Mouse (Mus musculus): ENCODE results near the gene Gm7951. TPM values are rescaled to one million over a fixed set of nuclear protein-coding genes. Genes with fewer than 3 reads are reported as not detected.

Gm7951 gene
- not detected in 2 replicates for polyA plus RNA-seq (2012; rRNA removed; ENCODE audit: low replicate concordance)

GRCm38 (mm10) chr14:42117269-42117668 lies at the start of gene Gm7951:
TSS of gene Gm7951 (minus strand) at chr14:42117369.

GRCm38 (mm10) chr14:42162522-42162921 lies 45.4 kb upstream of the Gm7951 start, which contains the start of gene Gm17027:
TSS of gene Gm17027 (minus strand) at chr14:42162622.

Other genes starting within 250 kb of the Gm7951 start
- gene Gm7980, start 210.1 kb downstream of the Gm7951 start, polyA plus RNA-seq (2012; rRNA removed; ENCODE audit: low replicate concordance), result not detected in 2 replicates
- gene 1700049E17Rik1, start 192.4 kb downstream of the Gm7951 start, polyA plus RNA-seq (2012; rRNA removed; ENCODE audit: low replicate concordance), result not detected in 2 replicates
- not detected in 2 replicates for gene 1700024B05Rik, start 173.4 kb downstream of the Gm7951 start, polyA plus RNA-seq (2012; rRNA removed; ENCODE audit: low replicate concordance)
- not detected in 2 replicates for gene Gm6401, start 149.4 kb downstream of the Gm7951 start, polyA plus RNA-seq (2012; rRNA removed; ENCODE audit: low replicate concordance)
- gene Gm3543, start 134.0 kb downstream of the Gm7951 start, polyA plus RNA-seq (2012; rRNA removed; ENCODE audit: low replicate concordance), result not detected in 2 replicates
- not detected in 2 replicates for gene Gm17027, start 45.3 kb upstream of the Gm7951 start, polyA plus RNA-seq (2012; rRNA removed; ENCODE audit: low replicate concordance)
- not detected in 2 replicates for gene Gm3573, start 73.4 kb upstream of the Gm7951 start, polyA plus RNA-seq (2012; rRNA removed; ENCODE audit: low replicate concordance)
- gene Gm17026, start 142.7 kb upstream of the Gm7951 start, polyA plus RNA-seq (2012; rRNA removed; ENCODE audit: low replicate concordance), result not detected in 2 replicates
- not detected in 2 replicates for gene Gm9611, start 180.0 kb upstream of the Gm7951 start, polyA plus RNA-seq (2012; rRNA removed; ENCODE audit: low replicate concordance)
- not detected in 2 replicates for gene Gm7995, start 192.8 kb upstream of the Gm7951 start, polyA plus RNA-seq (2012; rRNA removed; ENCODE audit: low replicate concordance)